Mouse (Mus musculus): ENCODE measurements around the gene Taf6.

The Taf6 gene

GRCm38 (mm10) chr5:138170936-138171561 lies 16.2 kb downstream of the Taf6 start:
- DNase-seq: peak; percentile 99

- no peak for DNase-seq
These were observed 21.7 kb downstream of the Taf6 start for GRCm38 (mm10) chr5:138165594-138165993.

GRCm38 (mm10) chr5:138163610-138164009 lies 23.6 kb downstream of the Taf6 start:
- DNase-seq: no peak

GRCm38 (mm10) chr5:138163046-138163445 lies 24.2 kb downstream of the Taf6 start:
- DNase-seq: no peak

GRCm38 (mm10) chr5:138160842-138161665 lies 26.2 kb downstream of the Taf6 start, which contains the start of gene Cops6:
Gene Cops6, plus strand, starts transcription at chr5:138161071.
- DNase-seq: peak; percentile 95 to 97

- DNase-seq: no peak
These were observed 27.0 kb downstream of the Taf6 start for GRCm38 (mm10) chr5:138160224-138160762.

- DNase-seq: peak; percentile 92 to 94
These were observed 31.7 kb downstream of the Taf6 start, which contains the start of gene Zfp113 for GRCm38 (mm10) chr5:138155443-138155976. Gene Zfp113, minus strand, starts transcription at chr5:138155744.

- no peak for DNase-seq
These were observed 32.9 kb downstream of the Taf6 start for GRCm38 (mm10) chr5:138154390-138154789.

- DNase-seq: no peak
These were observed 48.7 kb downstream of the Taf6 start for GRCm38 (mm10) chr5:138138585-138138984.

GRCm38 (mm10) chr5:138137935-138138549 lies 49.2 kb downstream of the Taf6 start:
- DNase-seq: peak in 1 of 2 experiments; percentile 78

- DNase-seq: no peak
These were observed 50.0 kb downstream of the Taf6 start for GRCm38 (mm10) chr5:138137257-138137656.

- DNase-seq: peak; percentile 56 to 68
These were observed 54.7 kb downstream of the Taf6 start for GRCm38 (mm10) chr5:138132425-138133064.
